Mouse (Mus musculus) layer of hippocampus, adult 8-10 months (tissue): Measurements from ENCODE around the gene Ddx6. TPM values are rescaled to one million over a fixed set of nuclear protein-coding genes. Genes with fewer than 3 reads are reported as not detected.
"Not testable (repeated sequence)": the region's sequence is repeated elsewhere in the genome, so short reads cannot be mapped to it uniquely, and the experiment has no call there.

ENCODE experiments used
- DNase-seq, 2 experiments: peaks; one replicate each; pipeline ENCODE4 v3.0.0; 2022; ENCODE audit warnings: low spot score in 2 of 2
- total RNA-seq, 4 experiments: library from RNA; stranded (reverse); gene quantifications; 2 replicates each; pipeline ENCODE4 v1.2.4; 2022

Ddx6 gene
- 100 to 1,000 TPM; 130 to 145 (median 134) TPM for total RNA-seq

GRCm38 (mm10) chr9:44604779-44605615 lies at the start of gene Ddx6:
Ddx6 (plus strand) TSS chr9:44604892.
- DNase-seq, result peak; percentile 54 to 71

DNA sequence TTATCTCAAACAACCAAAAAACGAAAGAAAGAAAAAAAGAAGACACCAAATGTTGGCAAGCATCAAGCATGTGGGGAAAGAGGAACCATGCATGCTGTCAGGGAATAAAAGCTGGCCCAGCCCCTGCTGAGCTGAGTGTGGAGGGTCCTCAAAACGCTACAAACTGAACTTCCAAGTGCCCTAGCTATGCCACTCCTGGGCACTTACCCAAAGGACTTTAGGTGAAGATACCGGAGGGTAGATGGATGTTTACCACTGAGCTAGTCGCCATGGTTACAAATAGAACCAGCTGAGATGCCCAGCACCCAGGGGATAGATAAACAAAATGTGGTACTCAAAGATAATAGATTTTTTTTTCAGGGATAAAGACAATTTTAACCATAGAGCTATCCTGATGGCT lies 43.1 kb upstream of the Ddx6 start, which contains the start of gene Cxcr5:
Gene Cxcr5 (minus strand): TSS at position 281 of the 400 bp plus-strand sequence.
- DNase-seq, result no peak

DNA sequence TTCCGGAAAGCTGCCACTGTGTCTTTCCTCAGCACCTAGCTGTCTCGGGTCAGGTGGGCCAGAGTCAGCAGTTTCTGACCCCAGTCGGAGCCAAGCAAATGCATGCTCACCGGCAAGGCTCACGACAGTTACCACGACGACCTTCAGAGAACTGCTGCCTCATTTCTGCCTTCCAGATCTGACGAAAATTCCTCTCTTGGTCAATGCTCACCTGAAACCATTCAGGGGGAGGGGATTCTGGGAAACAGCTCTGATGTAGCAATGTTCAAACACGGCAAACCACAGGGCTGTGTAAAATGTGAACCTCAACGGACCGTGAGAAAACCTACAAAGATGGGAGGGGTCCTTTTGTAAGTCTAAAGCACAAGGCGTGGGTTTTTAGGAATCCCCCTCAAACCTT lies 41.8 kb upstream of the Ddx6 start:
- no peak for DNase-seq

DNA sequence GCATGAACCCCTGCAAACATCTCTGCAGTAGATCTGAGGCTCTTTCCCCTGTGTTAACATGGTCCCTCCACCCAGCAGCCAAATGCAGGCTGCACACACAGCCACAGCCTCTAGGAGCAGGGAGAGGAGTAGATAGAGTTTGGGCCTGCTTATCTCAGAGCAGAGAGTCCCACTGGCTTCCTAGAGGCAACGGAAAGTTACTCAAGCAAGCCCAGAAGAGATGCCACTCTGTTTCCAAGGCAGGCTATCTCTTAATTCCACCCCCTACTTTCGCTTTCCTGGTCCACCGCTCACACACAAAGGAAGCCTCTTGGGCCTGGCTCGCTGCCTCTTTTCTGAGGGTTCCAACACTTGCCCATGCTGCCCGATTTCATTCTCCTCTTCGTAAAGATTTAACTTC lies 39.3 kb upstream of the Ddx6 start:
- no peak for DNase-seq

- DNase-seq, result no peak
Measured at GRCm38 (mm10) chr9:44567338-44568082, 37.2 kb upstream of the Ddx6 start.

GRCm38 (mm10) chr9:44568083-44568455 lies 36.6 kb upstream of the Ddx6 start:
- DNase-seq, result no peak

DNA sequence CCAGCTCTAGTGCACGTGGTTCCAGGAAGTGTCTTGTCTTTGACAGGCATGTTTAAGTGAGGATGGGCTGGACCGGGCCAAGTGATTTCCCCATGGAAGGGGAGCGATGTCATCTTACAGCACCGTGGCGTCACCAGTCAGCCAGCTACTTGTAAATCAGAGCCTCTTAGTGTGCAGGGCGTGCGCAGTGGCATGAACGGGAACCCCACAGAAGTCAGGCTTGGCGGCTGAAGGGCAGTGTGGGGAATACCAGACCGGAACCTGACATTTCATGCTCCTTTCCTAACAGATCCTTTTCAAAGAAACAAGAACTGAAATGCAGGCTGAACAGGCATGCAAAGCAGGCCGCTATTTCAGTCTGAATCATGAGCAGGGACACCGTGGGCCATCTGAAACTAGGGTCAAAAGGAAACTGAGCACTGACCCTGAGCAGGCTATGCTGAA lies 33.7 kb upstream of the Ddx6 start:
- no peak for DNase-seq

- no peak for DNase-seq
Measured at GRCm38 (mm10) chr9:44573306-44573705, 31.4 kb upstream of the Ddx6 start.

GRCm38 (mm10) chr9:44575095-44575494 lies 29.6 kb upstream of the Ddx6 start:
- DNase-seq, result no peak

DNA sequence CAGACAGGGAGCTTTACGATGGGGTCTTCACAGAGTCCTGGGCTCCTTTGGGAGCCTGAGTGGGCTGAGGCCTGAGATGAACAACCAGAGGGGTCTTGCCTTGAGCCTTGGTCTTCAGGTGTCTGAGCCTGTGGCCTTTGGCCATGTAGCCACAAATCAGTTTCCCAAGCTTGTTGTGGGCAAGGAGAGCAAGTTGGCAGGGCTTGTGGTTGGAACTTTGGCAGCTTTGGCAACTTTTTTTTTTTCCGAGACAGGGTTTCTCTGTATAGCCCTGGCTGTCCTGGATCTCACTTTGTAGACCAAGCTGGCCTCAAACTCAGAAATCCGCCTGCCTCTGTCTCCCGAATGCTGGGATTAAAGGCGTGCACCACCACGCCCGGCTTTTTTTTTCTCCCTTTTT lies 28.6 kb upstream of the Ddx6 start:
- DNase-seq, result not testable (repeated sequence)

DNA sequence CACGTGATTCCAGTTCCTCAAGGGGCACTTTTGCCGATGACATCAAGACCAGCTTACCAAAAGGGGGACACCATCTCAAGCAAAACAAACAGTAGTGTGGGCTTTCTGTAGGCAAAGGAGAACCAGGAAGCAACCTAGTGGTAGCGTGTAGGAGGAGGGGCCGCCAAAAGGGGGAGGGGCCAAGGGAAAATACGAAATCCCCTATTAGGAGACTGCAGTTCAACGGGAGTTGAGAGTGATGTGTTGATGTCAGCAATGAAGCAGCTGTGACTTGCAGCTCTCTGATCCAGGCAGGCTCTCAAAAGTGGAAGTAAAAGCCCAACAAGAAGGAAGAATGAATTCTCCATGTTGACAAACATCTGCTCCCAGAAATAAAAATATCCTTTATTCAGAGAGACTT lies 25.3 kb upstream of the Ddx6 start:
- DNase-seq, result no peak

DNA sequence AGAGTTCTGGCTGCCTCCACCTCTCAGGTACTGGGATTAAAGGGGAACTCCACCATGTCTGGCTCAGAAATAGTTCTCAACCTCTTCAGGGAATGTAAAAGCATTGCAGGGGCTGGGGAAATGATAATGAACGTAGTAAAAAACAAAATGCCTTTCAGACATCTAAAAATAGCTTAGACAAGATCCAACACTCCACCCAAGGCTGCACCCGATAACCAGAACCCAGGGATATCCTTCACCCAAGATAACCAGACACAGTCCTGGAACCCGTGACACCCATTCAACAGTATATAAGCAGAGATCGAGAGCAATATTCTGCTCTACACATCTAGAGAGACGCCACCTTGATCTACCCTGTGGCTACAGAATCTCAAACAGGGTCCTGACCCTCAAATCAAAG lies 24.6 kb upstream of the Ddx6 start:
- no peak for DNase-seq

- DNase-seq, result no peak
Measured at GRCm38 (mm10) chr9:44581423-44581822, 23.3 kb upstream of the Ddx6 start.

GRCm38 (mm10) chr9:44582390-44582789 lies 22.3 kb upstream of the Ddx6 start:
- no peak for DNase-seq

- no peak for DNase-seq
Measured at GRCm38 (mm10) chr9:44586640-44587261, 17.9 kb upstream of the Ddx6 start.

GRCm38 (mm10) chr9:44587262-44588160 lies 17.2 kb upstream of the Ddx6 start:
- DNase-seq, result no peak

GRCm38 (mm10) chr9:44588605-44589004 lies 16.1 kb upstream of the Ddx6 start:
- no peak for DNase-seq

DNA sequence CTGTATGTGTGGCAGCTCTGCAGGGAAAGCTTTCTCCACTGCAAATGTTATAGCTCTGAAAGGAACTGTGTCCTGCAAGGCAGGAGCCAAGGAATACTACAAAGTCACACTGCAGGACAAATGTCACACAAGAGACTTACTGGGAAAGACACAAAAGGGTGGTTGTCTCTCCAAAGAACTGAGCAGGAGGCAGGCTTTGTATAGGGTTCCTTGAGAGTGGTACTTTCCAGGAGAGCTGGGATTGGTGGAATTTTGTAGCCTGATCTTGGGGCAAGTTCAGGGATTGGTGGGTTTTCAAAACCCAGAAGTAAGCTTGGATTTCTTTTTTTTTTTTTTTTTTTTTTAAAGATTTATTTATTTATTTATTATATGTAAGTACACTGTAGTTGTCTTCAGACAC lies 15.6 kb upstream of the Ddx6 start:
- no peak for DNase-seq

DNA sequence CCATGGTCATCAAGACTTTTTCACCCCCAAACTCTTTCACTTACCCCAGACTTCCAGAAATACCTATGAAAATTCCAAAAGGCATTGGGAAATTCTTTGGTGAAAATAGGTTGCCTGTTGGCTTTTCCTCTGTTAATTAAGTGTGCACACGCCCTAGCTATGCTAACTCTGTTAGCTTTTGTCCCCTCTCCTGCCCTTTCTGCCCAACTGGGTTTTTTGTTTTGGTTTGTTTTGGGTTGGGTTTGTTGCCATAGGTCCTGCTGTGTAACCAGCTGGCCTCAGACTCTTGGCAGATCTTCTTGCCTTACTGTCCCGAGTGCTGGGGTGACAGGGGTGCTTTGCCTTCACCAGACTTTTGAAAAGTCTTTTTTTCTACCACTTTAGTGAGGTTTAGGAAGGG lies 13.7 kb upstream of the Ddx6 start:
- DNase-seq, result no peak

- no peak for DNase-seq
Measured at GRCm38 (mm10) chr9:44591595-44592188, 13.0 kb upstream of the Ddx6 start.

GRCm38 (mm10) chr9:44593221-44593620 lies 11.5 kb upstream of the Ddx6 start:
- DNase-seq, result no peak
